Mouse (Mus musculus): ENCODE data around the gene Hist1h2br. TPM values are rescaled to one million over a fixed set of nuclear protein-coding genes. Genes with fewer than 3 reads are reported as not detected.
"Not testable (repeated sequence)": the region's sequence is repeated elsewhere in the genome, so short reads cannot be mapped to it uniquely, and the experiment has no call there.

Hist1h2br gene
- polyA plus RNA-seq, 1 experiment from 2014 or later: 18.7 TPM

- Histone ChIP-seq H3K4me1 (no peaks in the 10 kb centered on the region), H3K4me3 (peak overlapping the region; percentile 36), H3K27ac (no peak overlapping the region), H3K4me2 (replicated peaks) (peak overlapping the region; percentile 49), H3K9me3 (no peaks in the 10 kb centered on the region), H3K9ac (0 out of 2 replicates have a peak overlapping the region, but pooled peaks have one; percentile 33), H3K36me3 (no peaks in the 10 kb centered on the region), H3K27me3 (replicated peaks) (no peaks in the 10 kb centered on the region)
- WGBS: under 1% methylated on average over 11 of the region's 11 CpGs
- ATAC-seq (ENCODE audit: low FRiP score, low read depth): peak; percentile 65
These were observed 21.6 kb downstream of the Hist1h2br start for GRCm38 (mm10) chr13:21855146-21855545.

- under 1% methylated on average over 15 of the region's 15 CpGs for WGBS
- Histone ChIP-seq H3K9me3 (no peaks in the 10 kb centered on the region), H3K4me1 (no peaks in the 10 kb centered on the region), H3K27ac (no peak overlapping the region), H3K4me3 (peak overlapping the region; percentile 36), H3K36me3 (no peaks in the 10 kb centered on the region), H3K4me2 (replicated peaks) (peak overlapping the region; percentile 49), H3K9ac (0 out of 2 replicates have a peak overlapping the region, but pooled peaks have one; percentile 33), H3K27me3 (replicated peaks) (no peaks in the 10 kb centered on the region)
- ATAC-seq (ENCODE audit: low FRiP score, low read depth): no peak
These were observed 22.2 kb downstream of the Hist1h2br start for GRCm38 (mm10) chr13:21855698-21856162.

DNA sequence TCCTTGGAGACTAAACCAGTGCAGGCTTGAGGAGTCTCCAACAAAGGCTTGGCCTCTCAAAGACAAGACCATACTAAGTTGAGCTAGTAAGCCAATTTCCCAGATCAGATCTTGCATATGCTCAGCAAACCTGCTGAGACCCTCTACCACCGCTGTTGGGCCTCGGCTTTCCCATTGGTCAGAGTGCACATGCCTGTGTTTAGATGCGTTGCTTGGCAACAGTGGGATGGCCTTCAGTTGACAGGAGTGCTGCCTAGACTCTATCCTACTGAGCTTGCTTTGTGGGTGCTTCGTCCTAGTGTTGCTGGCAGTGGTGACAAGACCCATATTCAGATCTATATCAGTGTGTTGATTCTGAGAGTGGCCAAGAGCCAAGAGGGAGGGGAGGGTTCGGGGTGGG, 28.1 kb downstream of the Hist1h2br start:
- ATAC-seq (ENCODE audit: low FRiP score, low read depth): no peak
- no peak overlapping the region for H3K4me2 ChIP-seq (replicated peaks)
- no peak overlapping the region for H3K27ac ChIP-seq
- H3K27me3 ChIP-seq (replicated peaks): no peaks in the 10 kb centered on the region
- no peak overlapping the region for H3K9ac ChIP-seq
- no peaks in the 10 kb centered on the region for H3K9me3 ChIP-seq
- H3K36me3 ChIP-seq: no peaks in the 10 kb centered on the region
- WGBS: 21% methylated on average over 5 of the region's 5 CpGs
- H3K4me1 ChIP-seq: no peaks in the 10 kb centered on the region
- H3K4me3 ChIP-seq: no peak overlapping the region

DNA sequence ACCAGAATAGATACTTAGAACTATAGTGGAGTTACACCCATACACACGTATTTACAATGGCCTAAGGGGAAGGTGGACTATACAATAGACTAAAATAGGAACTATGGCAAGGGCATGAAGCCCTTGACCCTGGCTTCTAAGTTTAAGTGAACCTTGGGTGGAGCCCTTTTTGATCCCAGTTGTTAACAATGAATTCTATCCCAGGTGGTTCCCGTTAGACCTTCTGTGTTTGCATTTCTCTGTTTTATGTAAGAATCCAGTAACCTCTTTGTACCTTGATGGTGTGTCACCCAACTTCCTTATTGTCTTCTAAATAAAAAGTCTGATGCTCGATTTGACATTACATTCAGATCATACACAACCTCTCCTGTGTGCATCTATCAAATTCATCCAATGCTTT, 32.0 kb downstream of the Hist1h2br start:
- H3K9me3 ChIP-seq; H3K4me2 ChIP-seq (replicated peaks); H3K27me3 ChIP-seq (replicated peaks); H3K4me1 ChIP-seq; H3K36me3 ChIP-seq; H3K4me3 ChIP-seq; H3K9ac ChIP-seq; ATAC-seq (ENCODE audit: low FRiP score, low read depth); H3K27ac ChIP-seq: not testable (repeated sequence)
- 69% methylated on average over 3 of the region's 3 CpGs for WGBS

DNA sequence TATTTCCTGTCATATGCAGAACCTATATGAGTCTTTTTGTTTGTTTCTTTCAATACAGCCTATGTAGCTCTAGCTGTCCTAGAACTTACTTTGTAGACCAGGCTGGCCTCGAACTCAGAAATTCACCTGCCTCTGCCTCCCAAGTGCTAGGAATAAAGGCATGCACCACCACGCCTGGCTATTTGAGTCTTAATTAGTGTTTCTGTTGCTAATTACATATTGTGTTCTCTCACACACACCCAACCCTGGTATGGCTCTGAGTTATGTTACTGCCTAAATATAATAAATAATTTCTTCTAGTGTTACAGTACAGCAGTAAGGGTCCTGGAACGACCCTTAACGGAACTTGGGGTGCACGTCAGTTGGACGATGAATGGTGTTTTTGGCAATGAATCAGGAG, 47.2 kb downstream of the Hist1h2br start:
- Histone ChIP-seq H3K27me3 (replicated peaks) (no peaks in the 10 kb centered on the region), H3K27ac (no peak overlapping the region), H3K9me3 (no peaks in the 10 kb centered on the region), H3K9ac (no peak overlapping the region), H3K4me3 (no peak overlapping the region), H3K4me1 (no peaks in the 10 kb centered on the region), H3K4me2 (replicated peaks) (no peak overlapping the region), H3K36me3 (no peaks in the 10 kb centered on the region)
- 89% methylated on average over 6 of the region's 6 CpGs for WGBS
- no peak for ATAC-seq (ENCODE audit: low FRiP score, low read depth)

DNA sequence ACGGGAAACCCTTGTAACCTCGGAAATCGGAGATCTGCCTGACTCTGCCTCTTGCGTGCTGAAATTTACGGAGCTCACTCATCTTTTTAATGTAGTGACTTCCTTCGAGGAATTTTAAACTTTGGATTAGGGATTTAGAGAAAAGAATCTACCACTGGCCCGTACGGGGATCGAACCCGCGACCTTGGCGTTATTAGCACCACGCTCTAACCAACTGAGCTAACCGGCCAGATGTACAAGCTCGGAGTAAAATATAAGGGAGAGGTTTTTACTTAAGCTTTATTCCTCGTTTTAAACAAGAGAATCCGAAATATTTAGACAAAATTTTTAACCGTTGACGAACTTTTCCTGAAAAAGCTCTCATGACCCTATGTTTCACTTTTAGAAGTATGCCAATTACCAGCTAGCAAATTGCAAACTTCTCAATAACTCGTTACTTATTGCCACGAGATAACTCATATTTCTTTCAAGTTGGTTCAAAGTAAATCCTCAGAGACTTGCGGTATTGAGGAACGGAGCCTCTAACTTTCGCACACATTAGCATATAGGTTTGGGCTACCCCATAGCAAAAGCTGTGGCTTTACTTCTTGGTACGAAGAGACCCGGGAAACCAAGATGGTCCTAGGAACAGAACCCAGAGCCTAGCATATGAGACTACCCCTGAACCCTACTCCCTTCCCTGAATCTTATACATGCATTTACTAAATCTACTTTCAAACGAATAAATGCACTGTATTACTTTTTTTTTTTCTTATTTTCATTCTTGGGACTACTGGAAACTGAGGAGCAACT, 48.5 kb downstream of the Hist1h2br start:
- H3K36me3 ChIP-seq: no peaks in the 10 kb centered on the region
- 1% methylated on average over 27 of the region's 27 CpGs for WGBS
- H3K27ac ChIP-seq: no peak overlapping the region
- H3K4me2 ChIP-seq (replicated peaks): peak overlapping the region; percentile 49
- H3K9ac ChIP-seq: no peak overlapping the region
- no peaks in the 10 kb centered on the region for H3K4me1 ChIP-seq
- no peaks in the 10 kb centered on the region for H3K9me3 ChIP-seq
- no peak for ATAC-seq (ENCODE audit: low FRiP score, low read depth)
- 0 out of 2 replicates have a peak overlapping the region, but pooled peaks have one; percentile 22 for H3K4me3 ChIP-seq
- no peaks in the 10 kb centered on the region for H3K27me3 ChIP-seq (replicated peaks)

DNA sequence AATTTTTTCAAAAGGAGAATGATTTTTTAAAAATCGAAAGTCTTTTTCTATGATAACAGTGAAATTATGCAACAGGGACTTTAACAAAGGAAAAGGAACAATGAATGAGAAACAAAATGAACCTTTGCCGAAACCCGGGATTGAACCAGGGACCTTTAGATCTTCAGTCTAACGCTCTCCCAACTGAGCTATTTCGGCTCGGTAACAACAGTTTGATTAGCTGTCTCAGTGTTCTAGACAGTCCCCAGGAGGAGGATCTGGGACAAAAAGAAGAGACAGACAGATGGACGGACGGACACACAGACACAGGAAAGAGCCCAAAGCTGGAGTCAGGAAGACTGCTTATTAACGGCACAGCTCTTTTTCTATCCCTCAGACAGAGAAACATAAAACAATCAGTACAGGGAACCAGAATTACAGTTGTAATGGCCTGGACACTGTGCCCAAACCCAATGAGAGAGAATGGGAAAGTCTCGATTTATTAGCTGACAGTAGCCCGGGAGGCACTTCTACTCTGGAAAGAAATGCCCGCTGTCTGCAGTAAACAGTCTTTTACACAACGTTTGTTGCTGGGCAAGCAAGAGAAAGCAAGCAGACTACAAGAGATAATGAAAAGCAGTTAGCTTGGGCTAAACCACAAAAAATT, 49.3 kb downstream of the Hist1h2br start:
- Histone ChIP-seq H3K9ac (no peak overlapping the region), H3K4me2 (replicated peaks) (peak overlapping the region; percentile 49), H3K27me3 (replicated peaks) (no peaks in the 10 kb centered on the region), H3K9me3 (no peaks in the 10 kb centered on the region), H3K4me3 (peak overlapping the region; percentile 22), H3K4me1 (no peaks in the 10 kb centered on the region), H3K27ac (no peak overlapping the region), H3K36me3 (no peaks in the 10 kb centered on the region)
- ATAC-seq (ENCODE audit: low FRiP score, low read depth): 0 out of 2 replicates have a peak, but pooled peaks have one; percentile 53
- WGBS: under 1% methylated on average over 13 of the region's 13 CpGs

DNA sequence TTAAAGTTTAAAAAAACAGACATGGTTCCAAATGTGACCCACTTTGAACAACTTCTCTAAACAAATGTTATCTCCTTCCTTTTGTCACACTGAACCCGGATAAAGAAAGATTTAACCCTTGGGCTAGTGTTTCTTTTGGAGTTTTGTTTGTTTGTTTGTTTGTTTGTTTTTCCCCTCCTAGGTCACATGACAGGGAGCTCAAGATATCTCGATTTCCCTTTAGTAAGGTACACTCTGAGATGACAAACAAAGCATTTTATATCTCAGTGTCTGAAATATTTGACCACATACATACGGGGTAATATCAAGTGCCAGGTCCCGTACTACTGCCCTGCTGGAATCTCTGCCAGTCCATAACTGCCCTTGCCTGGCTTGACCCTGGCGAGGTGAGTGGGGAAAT, 49.9 kb downstream of the Hist1h2br start:
- WGBS: 43% methylated on average over 5 of the region's 5 CpGs
- H3K4me1 ChIP-seq: no peaks in the 10 kb centered on the region
- no peak overlapping the region for H3K27ac ChIP-seq
- no peaks in the 10 kb centered on the region for H3K27me3 ChIP-seq (replicated peaks)
- no peak for ATAC-seq (ENCODE audit: low FRiP score, low read depth)
- no peak overlapping the region for H3K4me3 ChIP-seq
- H3K9me3 ChIP-seq: no peaks in the 10 kb centered on the region
- H3K9ac ChIP-seq: no peak overlapping the region
- H3K4me2 ChIP-seq (replicated peaks): peak overlapping the region; percentile 49
- H3K36me3 ChIP-seq: no peaks in the 10 kb centered on the region

DNA sequence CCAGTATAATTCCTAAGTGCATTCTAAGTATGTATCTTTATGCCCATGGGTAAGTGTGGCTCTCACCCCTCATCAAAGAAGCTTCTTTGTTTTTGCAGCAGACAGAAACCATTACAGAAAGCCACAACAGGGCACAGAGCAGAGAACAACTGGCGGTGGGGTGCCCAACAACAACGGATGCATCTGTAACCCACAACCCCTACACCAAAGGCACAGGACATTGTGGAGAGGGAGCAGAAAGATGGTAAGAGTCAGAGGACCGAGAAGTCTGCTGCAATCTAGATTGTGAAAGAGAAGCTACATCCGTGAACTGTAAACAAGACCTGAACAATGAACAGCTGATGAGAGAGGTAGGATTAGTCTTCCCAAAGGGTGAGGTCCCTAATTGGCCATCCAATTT, 51.0 kb downstream of the Hist1h2br start:
- Histone ChIP-seq H3K27ac (no peak overlapping the region), H3K4me1 (no peaks in the 10 kb centered on the region), H3K4me3 (no peak overlapping the region), H3K27me3 (replicated peaks) (no peaks in the 10 kb centered on the region), H3K36me3 (no peaks in the 10 kb centered on the region), H3K9me3 (no peaks in the 10 kb centered on the region), H3K4me2 (replicated peaks) (no peak overlapping the region), H3K9ac (no peak overlapping the region)
- no peak for ATAC-seq (ENCODE audit: low FRiP score, low read depth)
- 78% methylated on average over 4 of the region's 4 CpGs for WGBS

Small RNA genes within 50 kb of the gene (microRNA-seq; reads per million reads assigned to microRNA genes)
- gene Gm19658 (not detected), gene Gm44346 (not detected), gene Gm44466 (not detected)

Other genes with a start within 250 kb of the Hist1h2br start
- gene Olfr1362, start 219.7 kb upstream of the Hist1h2br start, polyA plus RNA-seq (2016; fragmentation: Nextera tagmentation; extraction: Ambion mirVana): not detected in 2 replicates
- not detected in 2 replicates for gene Olfr11, start 191.2 kb upstream of the Hist1h2br start, polyA plus RNA-seq (2016; fragmentation: Nextera tagmentation; extraction: Ambion mirVana)
- not detected in 2 replicates for gene Olfr1361, start 170.4 kb upstream of the Hist1h2br start, polyA plus RNA-seq (2016; fragmentation: Nextera tagmentation; extraction: Ambion mirVana)
- gene Olfr1360, start 156.3 kb upstream of the Hist1h2br start, polyA plus RNA-seq (2016; fragmentation: Nextera tagmentation; extraction: Ambion mirVana): not detected in 2 replicates
- not detected in 2 replicates for gene Olfr1359, start 135.6 kb upstream of the Hist1h2br start, polyA plus RNA-seq (2016; fragmentation: Nextera tagmentation; extraction: Ambion mirVana)
- gene Hist1h2bl, start 117.6 kb upstream of the Hist1h2br start, polyA plus RNA-seq (2016; fragmentation: Nextera tagmentation; extraction: Ambion mirVana): 1.6 and 1.7 TPM in 2 replicates
- gene Hist1h2ai, start 117.3 kb upstream of the Hist1h2br start, polyA plus RNA-seq (2016; fragmentation: Nextera tagmentation; extraction: Ambion mirVana): 16.2 and 34.8 TPM in 2 replicates
- 14.0 and 17.0 TPM in 2 replicates for gene Hist1h3h, start 116.1 kb upstream of the Hist1h2br start, polyA plus RNA-seq (2016; fragmentation: Nextera tagmentation; extraction: Ambion mirVana)
- 2.9 and 4.4 TPM in 2 replicates for gene Hist1h2bm, start 111.7 kb upstream of the Hist1h2br start, polyA plus RNA-seq (2016; fragmentation: Nextera tagmentation; extraction: Ambion mirVana)
- gene Hist1h4j, start 98.7 kb upstream of the Hist1h2br start, polyA plus RNA-seq (2016; fragmentation: Nextera tagmentation; extraction: Ambion mirVana): 0.87 and 1.6 TPM in 2 replicates
- 0.96 and 2.4 TPM in 2 replicates for gene Hist1h4k, start 83.2 kb upstream of the Hist1h2br start, polyA plus RNA-seq (2016; fragmentation: Nextera tagmentation; extraction: Ambion mirVana)
- 18.4 and 29.6 TPM in 2 replicates for gene Hist1h2ak, start 79.9 kb upstream of the Hist1h2br start, polyA plus RNA-seq (2016; fragmentation: Nextera tagmentation; extraction: Ambion mirVana)
- 2.0 and 3.0 TPM in 2 replicates for gene Hist1h2bn, start 79.6 kb upstream of the Hist1h2br start, polyA plus RNA-seq (2016; fragmentation: Nextera tagmentation; extraction: Ambion mirVana)
- 13.1 and 26.4 TPM in 2 replicates for gene Hist1h1b, start 53.1 kb upstream of the Hist1h2br start, polyA plus RNA-seq (2016; fragmentation: Nextera tagmentation; extraction: Ambion mirVana)
- gene Hist1h3i, start 50.4 kb upstream of the Hist1h2br start, polyA plus RNA-seq (2016; fragmentation: Nextera tagmentation; extraction: Ambion mirVana): 97.6 and 126 TPM in 2 replicates
- 7.9 and 9.0 TPM in 2 replicates for gene Hist1h2an, start 46.5 kb upstream of the Hist1h2br start, polyA plus RNA-seq (2016; fragmentation: Nextera tagmentation; extraction: Ambion mirVana)
- gene Hist1h2bp, start 46.3 kb upstream of the Hist1h2br start, polyA plus RNA-seq (2016; fragmentation: Nextera tagmentation; extraction: Ambion mirVana): 0.68 and 1.7 TPM in 2 replicates
- gene Hist1h2bq, start 23.5 kb upstream of the Hist1h2br start, polyA plus RNA-seq (2016; fragmentation: Nextera tagmentation; extraction: Ambion mirVana): 17.1 and 26.1 TPM in 2 replicates
- not detected in 2 replicates for gene Hist1h2ao, start 23.3 kb upstream of the Hist1h2br start, polyA plus RNA-seq (2016; fragmentation: Nextera tagmentation; extraction: Ambion mirVana)
- not detected in 2 replicates for gene Hist1h4m, start 22.0 kb upstream of the Hist1h2br start, polyA plus RNA-seq (2016; fragmentation: Nextera tagmentation; extraction: Ambion mirVana)
- 11.4 and 12.4 TPM in 2 replicates for gene Hist1h4n, start 1.5 kb upstream of the Hist1h2br start, polyA plus RNA-seq (2016; fragmentation: Nextera tagmentation; extraction: Ambion mirVana)
- 3,361 and 3,805 TPM in 2 replicates for gene Hist1h2ap, start 236 bp upstream of the Hist1h2br start, polyA plus RNA-seq (2016; fragmentation: Nextera tagmentation; extraction: Ambion mirVana)
- 19.1 and 19.4 TPM in 2 replicates for gene Zfp184, start 111.4 kb downstream of the Hist1h2br start, polyA plus RNA-seq (2016; fragmentation: Nextera tagmentation; extraction: Ambion mirVana)
- gene Pom121l2, start 147.5 kb downstream of the Hist1h2br start, polyA plus RNA-seq (2016; fragmentation: Nextera tagmentation; extraction: Ambion mirVana): not detected in 2 replicates
- 0.41 TPM in 1 of 2 replicates, not detected in the other for gene Prss16, start 176.0 kb downstream of the Hist1h2br start, polyA plus RNA-seq (2016; fragmentation: Nextera tagmentation; extraction: Ambion mirVana)
- gene Hist1h2ah, start 201.8 kb downstream of the Hist1h2br start, polyA plus RNA-seq (2016; fragmentation: Nextera tagmentation; extraction: Ambion mirVana): 3.3 and 13.9 TPM in 2 replicates
- 5.2 and 9.5 TPM in 2 replicates for gene Hist1h2bk, start 202.1 kb downstream of the Hist1h2br start, polyA plus RNA-seq (2016; fragmentation: Nextera tagmentation; extraction: Ambion mirVana)
- gene Hist1h4i, start 207.6 kb downstream of the Hist1h2br start, polyA plus RNA-seq (2016; fragmentation: Nextera tagmentation; extraction: Ambion mirVana): 20.1 and 23.9 TPM in 2 replicates
- gene Hist1h2ag, start 209.2 kb downstream of the Hist1h2br start, polyA plus RNA-seq (2016; fragmentation: Nextera tagmentation; extraction: Ambion mirVana): 43.6 and 46.1 TPM in 2 replicates
- gene Hist1h2bj, start 209.5 kb downstream of the Hist1h2br start, polyA plus RNA-seq (2016; fragmentation: Nextera tagmentation; extraction: Ambion mirVana): 10.5 and 12.6 TPM in 2 replicates